Mouse (Mus musculus) liver, embryonic 11.5 days (tissue): ENCODE measurements around the gene Mrgpra9. TPM values are rescaled to one million over a fixed set of nuclear protein-coding genes. Genes with fewer than 3 reads are reported as not detected.
"Not testable (repeated sequence)": the region's sequence is repeated elsewhere in the genome, so short reads cannot be mapped to it uniquely, and the experiment has no call there.

Experiments
- ATAC-seq: fragments of 200-750 bp; cut with Nextera tagmentation; replicated peaks from 2 replicates; pipeline ENCODE4 v1.8.0; 2017; ENCODE audit warnings: moderate number of reproducible peaks, mild to moderate bottlenecking, moderate TSS enrichment, moderate library complexity; ENCODE audit not compliant: low FRiP score
- DNase-seq: peaks from one replicate; pipeline ENCODE4 v3.0.0-alpha.2; 2017; ENCODE audit warnings: low spot score
- H3K27ac ChIP-seq: fragments of 300-500 bp; sonication (generic); 2 replicates; pipeline ENCODE4 v1.5.1; 2014; ENCODE audit warnings: mild to moderate bottlenecking, low read depth, low read length, control low read depth
- H3K27me3 ChIP-seq: fragments of 300-500 bp; sonication (generic); replicated peaks from 2 replicates; pipeline ENCODE4 v1.6.1; 2014; ENCODE audit warnings: low read length, mixed read lengths; ENCODE audit not compliant: control insufficient read depth, insufficient read depth
- H3K36me3 ChIP-seq: fragments of 300-500 bp; sonication (generic); 2 replicates; pipeline ENCODE4 v1.6.1; 2014; ENCODE audit warnings: mild to moderate bottlenecking, low read length, moderate library complexity, mixed read lengths; ENCODE audit not compliant: control insufficient read depth, insufficient read depth
- H3K4me1 ChIP-seq: fragments of 300-500 bp; sonication (generic); replicated peaks from 2 replicates; pipeline ENCODE4 v1.6.1; 2014; ENCODE audit warnings: low read length, mixed read lengths; ENCODE audit not compliant: control insufficient read depth, insufficient read depth
- H3K4me2 ChIP-seq: fragments of 300-500 bp; sonication (generic); 2 replicates; pipeline ENCODE4 v1.6.1; 2014; ENCODE audit warnings: mild to moderate bottlenecking, control low read depth, moderate library complexity
- H3K4me3 ChIP-seq: fragments of 300-500 bp; sonication (generic); 2 replicates; pipeline ENCODE4 v1.5.1; 2014; ENCODE audit warnings: low read depth, low read length, control low read depth
- H3K9ac ChIP-seq: fragments of 300-500 bp; sonication (generic); 2 replicates; pipeline ENCODE4 v1.6.1; 2014; ENCODE audit warnings: low read depth, low read length, control low read depth
- H3K9me3 ChIP-seq: fragments of 300-500 bp; sonication (generic); 2 replicates; pipeline ENCODE4 v1.6.1; 2016; ENCODE audit warnings: low read length, inconsistent platforms, mixed read lengths; ENCODE audit not compliant: control insufficient read depth
- WGBS: fragments of 180-500 bp; shearing (Covaris S2); extraction: QIAGEN DNeasy Blood & Tissue Kit; methylation state at CpG from one replicate; pipeline ENCODE4 v1.1.7; 2014; 5-methylcytosine and 5-hydroxymethylcytosine counted together
- polyA plus RNA-seq: library from polyadenylated mRNA; unstranded; fragments of >200 nt; fragmentation: Nextera tagmentation; extraction: Ambion mirVana; gene quantifications from 2 replicates; pipeline ENCODE4 v1.2.1, GENCODE M21; 2014

Mrgpra9 gene
- not detected in 2 replicates for polyA plus RNA-seq

- H3K27me3 ChIP-seq = no peaks in the 10 kb centered on the region
- ATAC-seq = no peak
These were observed at the start of gene Mrgpra9 for GRCm38 (mm10) chr7:47252770-47253169. Mrgpra9 (minus strand) TSS chr7:47252848.

GRCm38 (mm10) chr7:47299612-47300011, 47.0 kb upstream of the Mrgpra9 start:
- H3K9me3 ChIP-seq, ATAC-seq, DNase-seq, H3K27ac ChIP-seq, H3K9ac ChIP-seq, H3K4me2 ChIP-seq, H3K4me3 ChIP-seq, H3K27me3 ChIP-seq, H3K36me3 ChIP-seq, H3K4me1 ChIP-seq: not testable (repeated sequence)

More at GRCm38 (mm10) chr7:47252770-47253169, at the start of gene Mrgpra9:
- Histone ChIP-seq H3K36me3 (no peaks in the 10 kb centered on the region), H3K4me1 (no peaks in the 10 kb centered on the region), H3K9ac (no peak within 1 kb of the TSS), H3K9me3 (no peaks in the 10 kb centered on the region), H3K4me2 (no peak within 1 kb of the TSS), H3K27ac (no peak within 1 kb of the TSS), H3K4me3 (no peak within 1 kb of the TSS)
- no peak for DNase-seq
- WGBS = 38% methylated on average over 1 of the region's 1 CpGs

- H3K9ac ChIP-seq, H3K4me2 ChIP-seq, ATAC-seq, H3K4me3 ChIP-seq, H3K9me3 ChIP-seq, H3K27me3 ChIP-seq, H3K27ac ChIP-seq, H3K4me1 ChIP-seq, H3K36me3 ChIP-seq, DNase-seq: not testable (repeated sequence)
- 64% methylated on average over 5 of the region's 5 CpGs for WGBS
These were observed 18.9 kb upstream of the Mrgpra9 start for GRCm38 (mm10) chr7:47271547-47271946.

- ATAC-seq (no peak), DNase-seq (no peak)
- Histone ChIP-seq H3K27ac (no peak overlapping the region), H3K9ac (no peak overlapping the region), H3K9me3 (no peaks in the 10 kb centered on the region), H3K4me2 (no peak overlapping the region), H3K4me3 (no peak overlapping the region), H3K4me1 (no peaks in the 10 kb centered on the region), H3K36me3 (no peaks in the 10 kb centered on the region), H3K27me3 (no peaks in the 10 kb centered on the region)
- 47% methylated on average over 3 of the region's 3 CpGs for WGBS
These were observed 8.0 kb downstream of the Mrgpra9 start for GRCm38 (mm10) chr7:47244658-47245057.

- H3K27ac ChIP-seq = no peak within 1 kb of the TSS
- no peaks in the 10 kb centered on the region for H3K9me3 ChIP-seq
- no peaks in the 10 kb centered on the region for H3K4me1 ChIP-seq
- WGBS = 40% methylated on average over 4 of the region's 4 CpGs
- ATAC-seq (no peak), DNase-seq (no peak)
- H3K36me3 ChIP-seq = no peaks in the 10 kb centered on the region
- no peak within 1 kb of the TSS for H3K4me2 ChIP-seq
- H3K4me3 ChIP-seq = no peak within 1 kb of the TSS
- H3K27me3 ChIP-seq = no peaks in the 10 kb centered on the region
- H3K9ac ChIP-seq = no peak within 1 kb of the TSS
These were observed 47.8 kb downstream of the Mrgpra9 start, which contains the start of gene Mrgpra6 for GRCm38 (mm10) chr7:47204830-47205229. Mrgpra6 (minus strand) TSS chr7:47204920.

- no peaks in the 10 kb centered on the region for H3K36me3 ChIP-seq
- H3K27me3 ChIP-seq = no peaks in the 10 kb centered on the region
- DNase-seq = no peak
- 33% methylated on average over 1 of the region's 1 CpGs for WGBS
- H3K27ac ChIP-seq = no peak overlapping the region
- H3K9ac ChIP-seq = no peak overlapping the region
- H3K4me2 ChIP-seq = no peak overlapping the region
- H3K4me1 ChIP-seq = no peaks in the 10 kb centered on the region
- H3K9me3 ChIP-seq = no peaks in the 10 kb centered on the region
- H3K4me3 ChIP-seq = no peak overlapping the region
- ATAC-seq = no peak
These were observed 57.4 kb downstream of the Mrgpra9 start for GRCm38 (mm10) chr7:47195271-47195670.

Other genes with a start within 250 kb of the Mrgpra9 start
- gene Spty2d1, start 244.4 kb downstream of the Mrgpra9 start, polyA plus RNA-seq = 21.4 and 25.3 TPM in 2 replicates
- 23.3 and 24.2 TPM in 2 replicates for gene Tmem86a, start 202.2 kb downstream of the Mrgpra9 start, polyA plus RNA-seq
- gene Ptpn5, start 119.2 kb downstream of the Mrgpra9 start, polyA plus RNA-seq = 0.10 and 0.55 TPM in 2 replicates
- gene Mrgpra6, start 47.9 kb downstream of the Mrgpra9 start, polyA plus RNA-seq = not detected in 2 replicates
- gene Mrgpra1, start 101.4 kb upstream of the Mrgpra9 start, polyA plus RNA-seq = not detected in 2 replicates
- not detected in 2 replicates for gene Mrgpra2a, start 199.3 kb upstream of the Mrgpra9 start, polyA plus RNA-seq